Mouse (Mus musculus) heart, postnatal 0 days (tissue): ENCODE data around the gene Gatd1. TPM values are rescaled to one million over a fixed set of nuclear protein-coding genes. Genes with fewer than 3 reads are reported as not detected.

ENCODE experiments used
- ATAC-seq: fragments of 200-750 bp; cut with Nextera tagmentation; 2 replicates; pipeline ENCODE4 v1.8.0; 2017; ENCODE audit warnings: low read depth, moderate number of reproducible peaks, moderate library complexity; ENCODE audit not compliant: insufficient read depth
- DNase-seq: peaks from one replicate; pipeline ENCODE4 v3.0.0-alpha.2; 2016; ENCODE audit warnings: low spot score
- H3K27ac ChIP-seq: fragments of 300-500 bp; sonication (generic); 2 replicates; pipeline ENCODE4 v1.5.1; 2014; ENCODE audit warnings: low read depth, mild to moderate bottlenecking
- H3K27me3 ChIP-seq: fragments of 300-500 bp; sonication (generic); 2 replicates; pipeline ENCODE4 v1.6.1; 2014; ENCODE audit warnings: low read length, mixed read lengths; ENCODE audit not compliant: control insufficient read depth, insufficient read depth
- H3K36me3 ChIP-seq: fragments of 300-500 bp; sonication (generic); replicated peaks from 2 replicates; pipeline ENCODE4 v1.6.1; 2014; ENCODE audit warnings: low read length, mixed read lengths; ENCODE audit not compliant: control insufficient read depth, insufficient read depth
- H3K4me1 ChIP-seq: fragments of 300-500 bp; sonication (generic); 2 replicates; pipeline ENCODE4 v1.6.1; 2014; ENCODE audit warnings: antibody characterized with exemption; ENCODE audit not compliant: control insufficient read depth, insufficient read depth
- H3K4me2 ChIP-seq: fragments of 300-500 bp; sonication (generic); 2 replicates; pipeline ENCODE4 v1.6.1; 2014; ENCODE audit warnings: low read depth, mild to moderate bottlenecking, low read length, moderate library complexity
- H3K4me3 ChIP-seq: fragments of 300-500 bp; sonication (generic); 2 replicates; pipeline ENCODE4 v1.5.1; 2014; ENCODE audit warnings: low read depth, low read length
- H3K9ac ChIP-seq: fragments of 300-500 bp; sonication (generic); replicated peaks from 2 replicates; pipeline ENCODE4 v1.6.1; 2014; ENCODE audit warnings: low read depth, low read length, mixed read lengths
- H3K9me3 ChIP-seq: fragments of 300-500 bp; sonication (generic); replicated peaks from 2 replicates; pipeline ENCODE4 v1.6.1; 2016; ENCODE audit warnings: low read length; ENCODE audit not compliant: control insufficient read depth
- CTCF ChIP-seq: IDR thresholded peaks from 2 replicates; pipeline ENCODE4 v1.5.1; 2016; ENCODE audit warnings: antibody characterized with exemption, control low read depth, low read depth
- EP300 ChIP-seq: IDR thresholded peaks from 2 replicates; pipeline ENCODE4 v1.6.1; 2016; ENCODE audit warnings: antibody characterized with exemption, low read depth
- WGBS: fragments of 180-500 bp; shearing (Covaris S2); extraction: QIAGEN DNeasy Blood & Tissue Kit; methylation state at CpG from one replicate; pipeline ENCODE4 v1.1.7; 2014; 5-methylcytosine and 5-hydroxymethylcytosine counted together
- polyA plus RNA-seq: library from polyadenylated mRNA; unstranded; fragments of >200 nt; fragmentation: Nextera tagmentation; extraction: Ambion mirVana; gene quantifications from 2 replicates; pipeline ENCODE4 v1.2.1, GENCODE M21; 2015
- total RNA-seq: library from RNA; depleted of rRNA; stranded (reverse); fragments of >200 nt; gene quantifications from 2 replicates; pipeline ENCODE4 v1.2.3, GENCODE M21; 2014; ENCODE audit warnings: low replicate concordance

The Gatd1 gene
- total and polyA plus RNA-seq, 2 experiments from 2014 or later: 19.9 to 29.4 TPM

DNA sequence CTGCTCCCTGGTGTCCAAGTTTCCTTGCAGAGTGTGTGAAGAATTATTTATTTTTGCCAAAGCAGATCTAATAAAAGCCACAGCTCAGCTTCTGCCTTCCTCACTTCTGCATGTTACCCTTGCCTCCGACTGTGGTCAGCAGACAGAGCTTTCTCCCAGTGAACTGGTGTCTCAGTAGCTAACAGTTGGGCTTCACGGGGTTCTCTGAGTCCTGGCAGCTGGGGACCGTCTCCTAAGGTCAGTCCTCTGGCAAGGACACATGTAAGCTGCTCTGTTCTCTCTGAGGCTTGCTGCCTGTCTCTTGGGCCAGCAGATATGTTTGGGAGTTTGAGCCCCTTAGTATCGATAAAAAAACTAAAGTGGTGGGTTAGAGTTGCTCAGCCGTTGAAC is 46.1 kb upstream of the Gatd1 start:
- Histone ChIP-seq H3K9me3 (no peaks in the 10 kb centered on the region), H3K27ac (no peak overlapping the region), H3K4me1 (peaks cover 21% of the 10 kb centered on the region), H3K27me3 (peaks cover 16% of the 10 kb centered on the region; the same call in 1 of the 2 replicates), H3K4me2 (no peak overlapping the region), H3K9ac (no peak overlapping the region), H3K4me3 (no peak overlapping the region), H3K36me3 (peaks cover 33% of the 10 kb centered on the region)
- WGBS: 63% methylated on average over 5 of the region's 5 CpGs
- DNase-seq (no peak), ATAC-seq (no peak)
- TF ChIP-seq EP300: no peak
- no peak for TF ChIP-seq CTCF

DNA sequence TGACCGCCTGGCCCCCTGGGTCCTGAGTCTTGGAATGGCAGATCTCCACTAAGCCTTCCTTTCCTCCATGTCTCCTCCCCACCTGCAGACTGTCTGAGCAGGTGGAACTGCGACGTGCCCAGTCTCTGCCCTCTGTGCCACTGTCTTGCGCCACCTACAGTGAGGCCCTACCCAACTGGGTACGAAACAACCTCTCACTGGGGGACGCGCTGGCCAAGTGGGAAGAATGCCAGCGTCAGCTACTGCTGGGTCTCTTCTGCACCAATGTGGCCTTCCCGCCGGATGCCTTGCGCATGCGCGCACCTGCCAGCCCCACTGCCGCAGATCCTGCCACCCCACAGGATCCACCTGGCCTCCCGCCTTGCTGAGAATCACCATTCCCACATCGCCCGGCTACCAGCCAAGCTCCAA is 45.4 kb upstream of the Gatd1 start:
- no peak overlapping the region for H3K4me3 ChIP-seq
- TF ChIP-seq EP300 (no peak), CTCF (no peak)
- ATAC-seq (no peak), DNase-seq (no peak)
- H3K9me3 ChIP-seq: no peaks in the 10 kb centered on the region
- peaks cover 12% of the 10 kb centered on the region; the same call in 1 of the 2 replicates for H3K27me3 ChIP-seq
- H3K36me3 ChIP-seq: peaks cover 33% of the 10 kb centered on the region
- no peak overlapping the region for H3K27ac ChIP-seq
- peaks cover 26% of the 10 kb centered on the region for H3K4me1 ChIP-seq
- H3K4me2 ChIP-seq: no peak overlapping the region
- 91% methylated on average over 17 of the region's 17 CpGs for WGBS
- no peak overlapping the region for H3K9ac ChIP-seq

DNA sequence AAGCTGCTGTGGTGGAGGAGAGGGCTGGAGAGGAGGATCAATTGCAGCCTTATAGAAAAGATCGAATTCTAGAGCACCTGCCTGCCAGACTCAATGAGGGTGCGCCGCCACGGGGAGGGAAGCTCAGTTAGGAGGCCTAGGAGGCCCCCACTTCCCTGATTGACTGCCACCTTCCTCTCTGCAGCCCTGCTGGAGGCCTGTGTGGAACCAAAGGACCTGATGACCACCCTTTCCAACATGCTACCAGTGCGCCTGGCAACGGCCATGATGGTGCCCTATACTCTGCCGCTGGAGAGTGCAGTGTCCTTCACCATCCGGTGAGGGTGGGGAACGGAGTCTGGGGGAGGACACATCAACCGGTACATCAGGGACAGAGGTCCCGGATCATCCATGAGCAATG is 44.7 kb upstream of the Gatd1 start:
- peaks cover 26% of the 10 kb centered on the region for H3K4me1 ChIP-seq
- DNase-seq (no peak), ATAC-seq (no peak)
- no peak overlapping the region for H3K4me3 ChIP-seq
- H3K9ac ChIP-seq: no peak overlapping the region
- no peaks in the 10 kb centered on the region for H3K9me3 ChIP-seq
- WGBS: 95% methylated on average over 11 of the region's 11 CpGs
- H3K27ac ChIP-seq: no peak overlapping the region
- no peak overlapping the region for H3K4me2 ChIP-seq
- H3K36me3 ChIP-seq: peaks cover 33% of the 10 kb centered on the region
- TF ChIP-seq CTCF (no peak), EP300 (no peak)
- H3K27me3 ChIP-seq: peaks cover 5% of the 10 kb centered on the region; the same call in 1 of the 2 replicates

DNA sequence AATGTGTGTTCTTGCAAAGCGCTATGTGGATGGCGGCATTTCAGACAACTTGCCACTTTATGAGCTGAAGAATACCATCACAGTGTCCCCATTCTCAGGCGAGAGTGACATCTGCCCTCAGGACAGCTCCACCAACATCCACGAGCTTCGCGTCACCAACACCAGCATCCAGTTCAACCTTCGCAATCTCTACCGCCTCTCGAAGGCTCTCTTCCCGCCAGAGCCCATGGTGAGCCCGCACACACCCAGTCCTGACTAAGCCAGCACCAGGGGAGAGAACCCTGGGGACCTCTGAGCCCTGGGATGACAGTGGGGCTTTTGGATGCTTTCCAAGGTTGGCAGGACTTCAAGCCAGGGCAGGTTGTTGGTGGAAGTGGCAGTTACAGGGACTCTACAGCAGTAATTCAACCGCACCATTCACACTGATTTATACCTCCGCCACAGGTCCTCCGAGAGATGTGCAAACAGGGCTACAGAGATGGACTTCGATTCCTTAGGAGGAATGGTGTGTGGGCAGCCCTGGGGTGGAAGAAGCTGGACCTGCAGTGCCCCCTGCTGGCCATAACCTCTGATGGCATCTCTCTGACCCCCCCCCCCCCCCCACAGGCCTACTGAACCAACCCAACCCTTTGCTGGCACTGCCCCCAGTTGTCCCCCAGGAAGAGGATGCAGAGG is 44.2 kb upstream of the Gatd1 start:
- peaks cover 26% of the 10 kb centered on the region for H3K4me1 ChIP-seq
- 79% methylated on average over 15 of the region's 15 CpGs for WGBS
- H3K9me3 ChIP-seq: no peaks in the 10 kb centered on the region
- no peaks in the 10 kb centered on the region for H3K27me3 ChIP-seq
- H3K9ac ChIP-seq: no peak overlapping the region
- H3K4me3 ChIP-seq: no peak overlapping the region
- H3K4me2 ChIP-seq: no peak overlapping the region
- DNase-seq (peak; percentile 48), ATAC-seq (no peak)
- no peak for TF ChIP-seq EP300
- TF ChIP-seq CTCF: peak; percentile 47
- peaks cover 33% of the 10 kb centered on the region for H3K36me3 ChIP-seq
- no peak overlapping the region for H3K27ac ChIP-seq

DNA sequence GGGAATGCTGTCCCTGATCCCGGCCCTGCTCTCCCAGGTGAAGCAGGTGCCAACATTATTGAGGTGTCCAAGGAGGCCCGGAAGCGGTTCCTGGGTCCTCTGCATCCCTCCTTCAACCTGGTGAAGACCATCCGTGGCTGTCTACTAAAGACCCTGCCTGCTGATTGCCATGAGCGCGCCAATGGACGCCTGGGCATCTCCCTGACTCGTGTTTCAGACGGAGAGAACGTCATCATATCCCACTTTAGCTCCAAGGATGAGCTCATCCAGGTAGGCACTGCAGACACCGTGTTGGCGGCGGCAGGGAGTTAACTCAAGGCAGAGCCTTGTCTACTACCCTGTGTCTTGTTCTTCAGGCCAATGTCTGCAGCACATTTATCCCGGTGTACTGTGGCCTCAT is 43.3 kb upstream of the Gatd1 start:
- Histone ChIP-seq H3K27me3 (no peaks in the 10 kb centered on the region), H3K9ac (no peak overlapping the region), H3K4me1 (peaks cover 26% of the 10 kb centered on the region), H3K27ac (peak overlapping the region; percentile 98; the same call in 1 of the 2 replicates), H3K4me2 (peak overlapping the region; percentile 64; the same call in 1 of the 2 replicates), H3K36me3 (peaks cover 33% of the 10 kb centered on the region), H3K4me3 (no peak overlapping the region), H3K9me3 (no peaks in the 10 kb centered on the region)
- ATAC-seq (no peak), DNase-seq (no peak)
- 88% methylated on average over 14 of the region's 14 CpGs for whole genome bisulfite sequencing
- TF ChIP-seq CTCF (no peak), EP300 (no peak)

DNA sequence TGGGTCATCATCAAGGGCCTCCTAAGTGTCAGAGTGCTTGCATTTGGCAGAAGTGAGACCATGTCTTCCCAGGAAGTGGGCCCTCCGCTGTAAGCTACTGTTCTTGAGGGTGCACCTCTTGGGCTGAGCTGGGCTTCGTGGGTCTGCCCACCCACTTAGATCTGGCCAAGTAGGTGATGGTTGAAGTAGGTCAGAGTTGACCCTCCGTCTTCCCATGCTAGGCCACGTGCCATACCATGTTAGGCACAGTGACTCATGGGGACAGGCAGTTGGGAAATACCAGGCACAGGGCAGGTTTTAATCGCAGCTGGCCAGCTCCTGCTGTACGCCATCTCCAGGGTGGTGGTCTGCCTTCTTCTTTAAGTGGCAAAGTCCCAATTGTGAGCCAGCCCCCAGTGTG is 42.8 kb upstream of the Gatd1 start:
- H3K27ac ChIP-seq: peak overlapping the region; percentile 98

More for the DNA sequence above, 42.8 kb upstream of the Gatd1 start:
- no peaks in the 10 kb centered on the region for H3K27me3 ChIP-seq
- 73% methylated on average over 6 of the region's 6 CpGs for WGBS
- TF ChIP-seq CTCF: no peak
- no peak for TF ChIP-seq EP300
- H3K4me1 ChIP-seq: peaks cover 26% of the 10 kb centered on the region
- H3K9me3 ChIP-seq: no peaks in the 10 kb centered on the region
- DNase-seq: peak; percentile 31
- ATAC-seq: no peak
- H3K4me2 ChIP-seq: peak overlapping the region; percentile 64
- H3K4me3 ChIP-seq: peak overlapping the region; percentile 65
- peak overlapping the region; percentile 83; the same call in 1 of the 2 replicates for H3K9ac ChIP-seq
- H3K36me3 ChIP-seq: peaks cover 36% of the 10 kb centered on the region
